Mouse (Mus musculus): ENCODE measurements at regions not wholly inside any gene's neighbourhood (a gene's known extent, or its start where the extent isn't known, plus 50 kb on each side); places are given as distances from the start of the nearest gene placed in this dataset.

DNA sequence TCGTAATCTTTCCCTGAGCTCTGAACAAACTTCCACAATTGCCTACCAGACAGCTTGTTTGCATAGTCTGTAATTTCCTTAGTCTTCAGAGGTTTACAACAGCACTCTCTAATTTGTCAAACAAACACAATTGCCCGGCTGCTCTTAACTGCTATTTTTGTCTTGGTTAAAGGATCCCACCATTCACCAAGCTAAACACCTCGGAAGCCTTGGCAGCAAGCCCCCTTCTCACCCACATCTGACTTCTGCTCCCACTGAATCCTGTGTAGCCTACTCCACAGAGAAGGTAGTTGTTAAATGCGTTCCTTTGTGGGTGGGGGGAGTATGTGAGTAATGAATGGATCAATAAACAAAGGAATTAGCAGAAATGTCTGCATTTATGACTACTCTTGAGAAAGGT, 59.8 kb upstream of the Rspo3 start:
- DNase-seq, result no peak

- no peak for DNase-seq
Measured at GRCm38 (mm10) chr10:29594969-29595368, 59.3 kb upstream of the Rspo3 start.

- no peak for DNase-seq
Measured at GRCm38 (mm10) chr10:29592906-29593305, 57.2 kb upstream of the Rspo3 start.

DNA sequence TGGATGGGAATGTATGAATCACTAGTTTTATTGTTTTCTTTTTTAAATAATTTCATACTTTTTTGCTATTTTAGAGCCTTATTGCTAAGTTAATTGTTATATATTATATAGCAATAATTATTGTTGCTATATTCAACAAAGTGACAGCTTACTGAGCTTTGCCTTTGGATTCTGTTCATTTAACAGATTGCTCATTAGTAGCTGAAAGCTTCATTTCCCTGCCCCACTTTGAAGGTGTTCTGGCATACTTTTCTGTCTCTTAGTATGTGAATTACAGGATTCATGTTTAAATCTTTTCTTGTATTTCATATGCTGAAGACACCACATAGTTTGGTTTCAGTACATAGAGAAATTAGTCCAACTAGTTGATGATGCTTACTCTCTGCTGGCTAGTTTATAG, 54.5 kb upstream of the Rspo3 start:
- DNase-seq, result no peak

GRCm38 (mm10) chr10:29589739-29590138, 54.1 kb upstream of the Rspo3 start:
- DNase-seq, result no peak

All from right cerebral cortex, postnatal 14 days (tissue).